Mouse (Mus musculus): ENCODE measurements at regions not wholly inside any gene's neighbourhood (a gene's known extent, or its start where the extent isn't known, plus 50 kb on each side); places are given as distances from the start of the nearest gene placed in this dataset.

DNA sequence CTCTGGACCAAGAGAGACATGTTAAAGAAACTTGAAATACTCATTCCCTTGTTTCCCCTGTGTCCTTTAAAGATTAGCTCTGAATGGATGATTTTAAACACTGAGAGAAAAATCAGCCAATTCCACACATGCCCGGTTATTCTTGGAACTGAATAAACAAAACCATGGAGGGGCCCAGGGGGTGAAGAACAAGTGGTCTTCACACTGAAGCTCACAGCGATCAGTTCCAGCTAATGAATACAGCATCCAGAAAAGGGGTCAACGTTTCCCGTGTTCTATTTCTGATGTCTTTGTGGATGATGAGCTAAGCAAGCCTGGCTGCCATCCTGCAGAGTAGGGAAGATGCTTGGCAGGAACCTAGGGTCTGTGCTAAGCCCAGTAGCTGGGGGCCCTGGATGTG lies 182.3 kb downstream of the Irs2 start:
- TF ChIP-seq GATA1 (IDR thresholded peaks at IDR 0.05; ENCODE audit: low read length) (no peak), TAL1 (IDR thresholded peaks at IDR 0.05; ENCODE audit: low read length) (no peak)
